Mouse (Mus musculus): ENCODE data around the gene Aldh1l1. TPM values are rescaled to one million over a fixed set of nuclear protein-coding genes. Genes with fewer than 3 reads are reported as not detected.

The Aldh1l1 gene
- total RNA-seq, 2 experiments from 2014 or later: 70.6 to 81.5 TPM

- DNase-seq (ENCODE audit: low spot score in 2 of 2): no peak
Measured at GRCm38 (mm10) chr6:90470947-90471541, 15.2 kb upstream of the Aldh1l1 start.

DNA sequence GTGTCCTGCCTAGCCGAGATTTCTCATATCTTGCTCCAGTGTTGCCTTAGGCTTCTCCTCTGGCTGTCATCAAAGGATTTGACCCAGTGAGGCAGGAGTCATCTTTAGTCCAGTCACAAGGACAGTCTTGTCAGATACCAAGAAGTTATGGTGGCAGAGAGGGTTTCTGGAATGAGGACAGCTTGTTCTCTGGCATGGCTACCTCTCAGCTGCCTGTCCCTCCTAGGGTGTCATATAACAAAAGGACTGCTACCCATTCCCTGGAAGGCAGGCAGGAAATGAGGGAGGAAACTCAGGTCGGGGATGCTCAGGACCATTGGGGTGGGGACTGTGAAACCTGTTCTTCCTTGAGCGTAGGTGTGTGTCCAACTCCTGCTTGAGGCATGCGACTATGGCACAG lies 14.1 kb upstream of the Aldh1l1 start:
- no peak for DNase-seq (ENCODE audit: low spot score in 2 of 2)

DNA sequence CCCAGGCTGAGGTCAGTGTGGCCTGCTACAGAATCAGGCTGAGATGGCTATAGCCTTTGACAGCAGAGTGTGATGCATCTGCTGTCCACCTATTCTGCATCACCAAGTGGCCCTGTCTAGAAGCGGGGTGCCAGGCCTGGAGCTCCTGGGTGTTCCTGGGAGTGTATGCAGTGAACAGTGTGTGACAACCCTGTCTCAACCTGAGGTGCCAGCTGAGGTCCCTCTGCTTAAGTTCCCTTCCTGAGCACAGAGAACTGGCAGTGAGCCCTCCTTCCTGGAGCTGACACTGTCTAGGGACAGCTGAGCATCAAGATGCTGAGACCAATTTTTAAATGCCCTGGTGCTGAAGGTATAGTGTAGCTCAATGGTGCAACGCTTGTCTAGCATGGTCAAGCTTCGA lies 13.5 kb upstream of the Aldh1l1 start:
- DNase-seq (ENCODE audit: low spot score in 2 of 2): no peak

- DNase-seq (ENCODE audit: low spot score in 2 of 2): no peak
Measured at GRCm38 (mm10) chr6:90473630-90474360, 12.4 kb upstream of the Aldh1l1 start.

- DNase-seq (ENCODE audit: low spot score in 2 of 2): no peak
Measured at GRCm38 (mm10) chr6:90474361-90474750, 11.9 kb upstream of the Aldh1l1 start.

DNA sequence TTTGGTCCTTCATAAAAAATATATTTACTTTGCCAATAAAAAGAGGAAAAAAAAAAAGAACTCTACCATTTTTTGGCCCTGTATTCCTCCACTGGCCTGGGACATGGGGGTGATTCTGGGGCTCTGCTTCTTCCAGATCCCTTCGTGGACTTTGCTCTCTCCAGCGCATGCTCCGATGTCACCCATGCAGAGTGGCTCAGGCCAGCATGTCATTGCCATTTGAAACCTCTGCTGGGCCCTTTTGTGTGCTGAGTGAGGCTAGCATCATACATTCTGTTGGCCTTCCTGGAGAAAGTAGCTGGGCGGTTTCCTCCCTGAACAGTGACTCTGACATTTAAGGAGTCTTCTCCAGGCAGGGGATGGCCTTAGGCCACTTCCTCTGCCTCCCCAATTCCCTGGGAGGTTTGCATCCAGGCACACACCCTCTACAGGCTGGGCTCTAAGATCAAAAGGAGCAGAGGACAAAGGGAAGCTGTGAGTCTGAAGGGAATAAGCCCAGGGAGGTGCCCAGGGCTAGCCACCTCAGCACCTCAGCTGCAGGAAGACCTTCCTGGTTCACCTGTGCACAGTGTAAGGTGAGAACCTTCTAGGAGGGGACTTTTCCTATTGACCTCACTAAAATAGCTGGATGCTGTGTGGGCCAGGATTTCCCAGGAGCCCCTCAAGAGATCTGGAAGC lies 10.9 kb upstream of the Aldh1l1 start:
- DNase-seq (ENCODE audit: low spot score in 2 of 2): no peak

- DNase-seq (ENCODE audit: low spot score in 2 of 2): no peak
Measured at GRCm38 (mm10) chr6:90475854-90476212, 10.4 kb upstream of the Aldh1l1 start.

DNA sequence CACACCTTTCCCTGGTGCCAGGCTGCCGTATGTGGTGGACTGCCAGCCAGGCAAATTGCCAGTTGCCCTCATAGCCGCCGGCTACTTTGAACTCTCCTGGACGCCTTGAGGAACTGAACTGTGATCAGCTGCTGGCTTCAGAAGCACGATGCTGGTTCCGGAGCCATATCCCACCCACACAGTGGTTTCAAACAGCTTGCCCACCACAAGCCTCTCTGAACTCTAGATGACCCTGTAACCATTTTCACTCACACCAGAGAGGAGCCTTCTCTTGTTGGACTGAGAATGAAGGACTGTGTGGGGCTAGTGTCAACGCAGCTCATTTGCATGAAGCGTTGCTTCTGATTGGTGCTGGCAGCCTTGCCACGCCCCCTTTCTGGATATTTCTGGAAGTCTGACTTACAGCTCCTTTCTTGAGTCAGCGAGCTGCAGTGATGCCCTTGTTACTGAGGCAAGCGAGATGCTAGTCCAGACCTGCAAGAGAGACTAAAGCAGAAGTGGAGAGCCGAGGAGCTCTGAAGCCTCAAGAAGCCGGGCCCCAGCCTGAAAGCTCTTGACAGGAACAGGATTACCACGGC lies 9.2 kb upstream of the Aldh1l1 start:
- no peak for DNase-seq (ENCODE audit: low spot score in 2 of 2)

DNA sequence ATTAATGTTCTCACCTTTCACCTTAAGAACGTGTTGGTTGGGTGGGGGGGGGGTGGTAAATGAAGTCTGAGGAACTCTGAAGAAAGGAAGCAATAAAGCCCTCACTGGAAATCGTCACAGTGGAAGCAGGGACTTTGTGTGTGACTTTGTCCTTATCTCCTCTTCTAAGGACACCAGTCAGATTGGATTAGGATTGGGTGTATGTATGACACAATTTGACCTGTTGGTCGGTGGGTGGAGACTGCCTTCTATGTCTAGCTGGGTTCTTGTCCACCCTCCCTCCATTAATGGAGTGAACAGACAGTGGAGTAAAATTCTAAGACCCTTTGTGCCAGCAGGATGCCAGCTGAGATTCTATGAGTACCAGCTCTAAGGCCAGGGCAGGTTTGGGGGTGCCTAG lies 2.0 kb upstream of the Aldh1l1 start:
- no peak for DNase-seq (ENCODE audit: low spot score in 2 of 2)

GRCm38 (mm10) chr6:90484876-90485275 lies 1.4 kb upstream of the Aldh1l1 start:
- DNase-seq (ENCODE audit: low spot score in 2 of 2): no peak

DNA sequence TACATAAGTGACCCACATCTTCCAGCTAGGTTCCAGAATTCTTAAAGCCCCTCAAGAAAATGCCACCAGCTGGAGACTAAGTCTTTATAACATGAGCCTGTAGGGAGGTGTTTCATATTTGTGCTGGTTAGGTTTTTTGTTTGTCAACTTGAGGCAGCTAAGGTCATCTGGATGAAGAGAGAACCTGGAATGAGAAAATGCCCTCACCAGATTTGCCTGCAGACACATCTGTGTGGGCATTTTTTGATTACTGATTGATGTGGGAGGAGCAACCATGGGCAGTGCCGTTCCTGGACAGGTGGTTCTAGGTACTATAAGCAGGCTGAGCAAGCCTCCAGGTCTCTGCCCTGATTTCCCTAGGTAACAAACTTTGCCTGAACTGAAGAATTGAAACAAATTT lies 1.3 kb downstream of the Aldh1l1 start:
- no peak for DNase-seq (ENCODE audit: low spot score in 2 of 2)

- DNase-seq (ENCODE audit: low spot score in 2 of 2): no peak
Measured at GRCm38 (mm10) chr6:90489532-90489931, 3.3 kb downstream of the Aldh1l1 start.

- no peak for DNase-seq (ENCODE audit: low spot score in 2 of 2)
Measured at GRCm38 (mm10) chr6:90490976-90491375, 4.7 kb downstream of the Aldh1l1 start.

DNA sequence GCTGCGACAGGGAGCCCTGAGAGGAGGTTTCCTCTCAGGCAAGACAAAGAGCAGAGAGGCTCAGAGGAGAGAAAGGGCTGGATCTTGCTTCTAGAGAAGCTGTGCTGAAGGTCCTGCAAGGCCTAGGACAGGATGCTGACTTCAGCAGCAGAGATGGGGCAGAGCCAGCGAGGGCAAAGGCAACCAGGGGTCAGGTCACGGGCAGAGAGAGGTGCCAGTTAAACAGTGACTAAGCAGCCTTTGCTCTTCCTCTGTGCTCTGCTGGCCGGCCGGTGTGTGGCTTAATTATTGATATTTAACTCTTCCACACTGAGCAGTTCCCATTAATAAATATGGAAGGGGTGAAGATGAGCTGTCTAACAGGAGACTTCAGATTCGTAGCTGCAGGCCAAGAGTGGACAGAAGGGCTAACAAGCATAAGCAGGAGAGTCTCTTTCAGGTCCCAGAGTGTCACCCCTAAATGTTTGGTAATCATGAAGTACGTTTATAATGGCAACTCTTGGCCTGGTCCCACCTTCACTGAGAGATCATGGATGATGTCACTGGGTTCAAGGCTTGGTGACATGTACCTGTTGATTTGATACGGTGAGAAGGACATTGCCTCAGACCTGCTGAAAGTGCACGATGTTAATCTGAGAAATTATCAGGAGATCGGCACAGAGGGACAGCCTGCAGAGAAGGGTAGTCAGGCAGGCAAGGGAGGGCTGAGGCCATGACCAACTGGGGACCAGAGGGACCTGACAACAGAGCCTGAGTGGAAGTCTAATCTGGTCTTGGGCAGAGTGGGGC lies 5.9 kb downstream of the Aldh1l1 start:
- DNase-seq (ENCODE audit: low spot score in 2 of 2): no peak

- DNase-seq (ENCODE audit: low spot score in 2 of 2): no peak
Measured at GRCm38 (mm10) chr6:90494155-90494554, 7.9 kb downstream of the Aldh1l1 start.

GRCm38 (mm10) chr6:90494566-90494965 lies 8.3 kb downstream of the Aldh1l1 start:
- no peak for DNase-seq (ENCODE audit: low spot score in 2 of 2)

GRCm38 (mm10) chr6:90495282-90495912 lies 9.2 kb downstream of the Aldh1l1 start:
- DNase-seq (ENCODE audit: low spot score in 2 of 2): no peak

DNA sequence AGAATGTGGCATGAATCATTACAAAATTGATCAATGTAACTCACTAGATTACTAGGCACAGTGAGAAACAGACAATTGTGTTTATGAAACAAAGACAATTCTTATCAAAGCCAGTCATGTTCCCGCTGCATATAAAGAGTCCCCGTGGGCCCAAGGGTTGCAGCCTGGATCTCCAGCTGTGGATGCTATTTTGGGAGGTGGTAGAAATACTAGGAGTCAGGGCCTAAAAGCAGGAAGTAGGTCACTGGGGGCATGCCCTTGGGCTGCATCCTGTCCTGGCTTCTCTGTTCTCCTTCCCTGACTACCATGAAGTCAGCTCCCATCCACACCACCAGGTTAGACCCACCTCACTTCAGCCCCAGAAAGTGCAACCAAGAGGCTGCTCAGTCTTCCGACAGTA lies 10.0 kb downstream of the Aldh1l1 start:
- no peak for DNase-seq (ENCODE audit: low spot score in 2 of 2)

DNA sequence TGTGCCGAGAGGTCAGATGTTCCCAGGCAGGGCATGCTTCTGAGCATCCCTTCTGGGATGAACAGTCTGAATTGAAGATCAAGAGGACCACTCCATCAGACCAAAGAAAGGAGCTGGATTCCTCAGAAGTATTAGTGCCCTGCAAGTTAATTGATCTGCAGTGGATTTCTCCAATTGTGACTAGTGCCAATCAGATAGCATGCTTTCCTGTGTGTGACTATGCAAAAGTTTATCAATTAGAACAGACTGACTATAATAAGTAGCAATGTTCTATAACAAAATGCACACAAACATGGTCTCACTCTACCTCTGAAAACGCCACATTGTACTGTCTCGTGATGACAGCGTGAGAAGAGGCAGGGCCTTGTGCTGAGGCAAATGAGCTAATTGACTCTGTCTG lies 13.3 kb downstream of the Aldh1l1 start:
- no peak for DNase-seq (ENCODE audit: low spot score in 2 of 2)

DNA sequence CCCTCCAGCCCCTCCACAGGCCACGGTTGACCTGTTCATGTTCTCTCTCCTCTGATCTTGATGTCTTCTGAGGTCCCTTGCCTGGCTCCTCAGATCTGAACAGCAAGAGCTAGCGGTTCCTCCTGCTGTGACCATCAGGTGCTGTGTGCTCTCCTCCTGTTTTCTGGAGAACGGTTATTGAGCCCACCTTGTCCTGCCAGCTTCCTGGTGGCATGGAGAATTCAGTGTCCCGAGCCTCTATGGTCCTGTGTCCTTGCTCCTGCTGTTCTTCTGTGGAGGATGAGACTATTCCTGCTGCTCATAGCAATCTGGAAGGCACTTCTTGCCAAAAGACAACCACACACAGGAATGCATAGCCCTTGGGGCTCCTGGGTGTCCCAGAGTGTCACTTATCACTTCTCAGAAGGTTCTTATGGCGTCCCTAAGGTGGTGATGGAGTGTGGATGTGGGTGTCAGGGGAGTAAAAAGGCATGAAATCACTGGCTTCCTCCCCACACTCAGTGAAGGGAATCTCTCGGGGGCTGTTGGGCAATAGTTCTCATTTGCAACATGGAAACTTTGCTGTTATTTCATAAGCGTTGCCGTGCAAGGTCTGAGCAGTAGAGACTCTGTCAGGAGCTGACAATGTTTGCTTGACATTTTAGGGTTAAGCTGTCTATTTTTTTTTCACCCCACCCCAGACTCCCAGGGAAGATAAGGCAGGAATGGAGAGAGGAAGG lies 15.2 kb downstream of the Aldh1l1 start:
- no peak for DNase-seq (ENCODE audit: low spot score in 2 of 2)

All from adrenal gland, postnatal 4 days (tissue).